Mouse (Mus musculus) forebrain, embryonic 15.5 days (tissue): ENCODE measurements around the gene Rpap3. TPM values are rescaled to one million over a fixed set of nuclear protein-coding genes. Genes with fewer than 3 reads are reported as not detected.

Experiments
- ATAC-seq: fragments of 200-750 bp; cut with Nextera tagmentation; replicated peaks from 2 replicates; pipeline ENCODE4 v1.8.0; 2017; ENCODE audit warnings: mild to moderate bottlenecking, moderate TSS enrichment, moderate library complexity
- H3K27ac ChIP-seq: fragments of 300-500 bp; sonication (generic); replicated peaks from 2 replicates; pipeline ENCODE4 v1.5.1; 2015; ENCODE audit warnings: mild to moderate bottlenecking, inconsistent platforms
- H3K27me3 ChIP-seq: fragments of 300-500 bp; sonication (generic); 2 replicates; pipeline ENCODE4 v1.6.1; 2015; ENCODE audit warnings: inconsistent platforms
- H3K36me3 ChIP-seq: fragments of 300-500 bp; sonication (generic); 2 replicates; pipeline ENCODE4 v1.6.1; 2015; ENCODE audit warnings: mild to moderate bottlenecking, inconsistent platforms
- H3K4me1 ChIP-seq: fragments of 300-500 bp; sonication (generic); 2 replicates; pipeline ENCODE4 v1.6.1; 2015; ENCODE audit warnings: inconsistent platforms
- H3K4me2 ChIP-seq: fragments of 300-500 bp; sonication (generic); replicated peaks from 2 replicates; pipeline ENCODE4 v1.6.1; 2015; ENCODE audit warnings: mild to moderate bottlenecking, inconsistent platforms
- H3K4me3 ChIP-seq: fragments of 300-500 bp; sonication (generic); 2 replicates; pipeline ENCODE4 v1.5.1; 2015; ENCODE audit warnings: mild to moderate bottlenecking, inconsistent platforms
- H3K9ac ChIP-seq: fragments of 300-500 bp; sonication (generic); replicated peaks from 2 replicates; pipeline ENCODE4 v1.6.1; 2015; ENCODE audit warnings: mild to moderate bottlenecking, inconsistent platforms
- H3K9me3 ChIP-seq: fragments of 300-500 bp; sonication (generic); 2 replicates; pipeline ENCODE4 v1.6.1; 2016; ENCODE audit warnings: inconsistent platforms
- WGBS: fragments of 180-500 bp; shearing (Covaris S2); methylation state at CpG from one replicate; pipeline ENCODE4 v1.1.7; 2015; ENCODE audit warnings: mixed read lengths; 5-methylcytosine and 5-hydroxymethylcytosine counted together
- polyA plus RNA-seq: library from polyadenylated mRNA; unstranded; fragments of >200 nt; fragmentation: Nextera tagmentation; extraction: Ambion mirVana; gene quantifications from 2 replicates; pipeline ENCODE4 v1.2.1, GENCODE M21; 2015

Rpap3 gene
- polyA plus RNA-seq, 1 experiment from 2014 or later = 32.7 TPM

DNA sequence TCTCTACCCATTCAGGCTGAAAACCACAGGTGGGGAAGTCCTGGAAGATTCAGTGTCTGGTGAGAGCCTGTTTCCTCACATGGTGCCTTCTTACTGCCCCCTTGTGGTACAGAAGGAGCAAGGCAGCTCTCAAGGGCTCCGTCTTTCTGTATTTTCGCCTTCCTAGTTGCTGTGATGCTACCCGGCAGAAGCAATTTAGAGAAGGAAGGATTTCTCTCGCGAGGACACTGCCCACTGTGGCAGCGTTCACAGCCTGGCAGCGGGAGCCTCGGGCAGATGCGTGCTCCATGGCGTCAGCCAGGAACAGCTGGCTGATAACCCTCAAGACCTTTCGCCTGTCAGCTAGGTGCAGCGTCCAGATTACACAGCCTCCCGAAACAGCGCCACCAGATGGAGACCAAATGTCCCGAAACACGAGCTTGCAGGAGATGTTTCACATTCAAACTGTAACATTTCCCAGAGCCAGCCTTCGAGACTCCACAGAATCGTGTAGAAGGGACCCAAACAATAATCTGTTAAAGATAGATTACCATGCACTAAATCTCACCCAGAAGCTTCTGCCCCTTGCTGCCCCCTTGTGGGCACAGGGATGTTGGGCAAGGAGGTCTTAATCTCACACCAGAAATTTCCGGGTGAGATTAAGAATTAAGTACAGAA is 41.7 kb downstream of the Rpap3 start:
- peak overlapping the region; percentile 89 for H3K27ac ChIP-seq
- H3K4me1 ChIP-seq = peaks cover 10% of the 10 kb centered on the region; the same call in 1 of the 2 replicates
- H3K4me2 ChIP-seq = peak overlapping the region; percentile 95
- H3K9ac ChIP-seq = peak overlapping the region; percentile 70
- 5% methylated on average over 19 of the region's 19 CpGs for WGBS
- peak overlapping the region; percentile 52 for H3K4me3 ChIP-seq
- no peaks in the 10 kb centered on the region for H3K27me3 ChIP-seq
- H3K36me3 ChIP-seq = no peaks in the 10 kb centered on the region
- H3K9me3 ChIP-seq = no peaks in the 10 kb centered on the region
- peak; percentile 69 for ATAC-seq

DNA sequence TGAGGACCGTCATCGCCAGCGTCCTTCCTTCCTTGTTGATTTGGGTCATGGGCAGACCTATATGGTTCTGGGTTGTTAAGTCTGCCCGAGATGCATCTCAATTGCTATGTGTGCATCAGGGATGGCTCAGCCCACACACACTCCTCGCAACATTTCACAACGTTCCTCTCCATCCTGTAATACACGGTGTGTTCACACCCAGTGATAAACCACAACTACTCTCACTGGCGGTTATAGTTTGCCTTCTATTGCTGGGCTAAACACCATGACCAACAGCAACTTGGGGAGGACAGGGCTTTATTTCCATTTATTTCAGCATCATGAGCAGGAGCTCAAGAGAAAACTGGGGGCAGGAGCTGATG is 46.9 kb downstream of the Rpap3 start:
- H3K4me1 ChIP-seq = no peaks in the 10 kb centered on the region
- H3K4me2 ChIP-seq = no peak overlapping the region
- ATAC-seq = no peak
- no peak overlapping the region for H3K4me3 ChIP-seq
- H3K36me3 ChIP-seq = no peaks in the 10 kb centered on the region
- H3K27ac ChIP-seq = no peak overlapping the region
- H3K27me3 ChIP-seq = no peaks in the 10 kb centered on the region
- no peak overlapping the region for H3K9ac ChIP-seq
- 94% methylated on average over 8 of the region's 8 CpGs for WGBS
- H3K9me3 ChIP-seq = no peaks in the 10 kb centered on the region

DNA sequence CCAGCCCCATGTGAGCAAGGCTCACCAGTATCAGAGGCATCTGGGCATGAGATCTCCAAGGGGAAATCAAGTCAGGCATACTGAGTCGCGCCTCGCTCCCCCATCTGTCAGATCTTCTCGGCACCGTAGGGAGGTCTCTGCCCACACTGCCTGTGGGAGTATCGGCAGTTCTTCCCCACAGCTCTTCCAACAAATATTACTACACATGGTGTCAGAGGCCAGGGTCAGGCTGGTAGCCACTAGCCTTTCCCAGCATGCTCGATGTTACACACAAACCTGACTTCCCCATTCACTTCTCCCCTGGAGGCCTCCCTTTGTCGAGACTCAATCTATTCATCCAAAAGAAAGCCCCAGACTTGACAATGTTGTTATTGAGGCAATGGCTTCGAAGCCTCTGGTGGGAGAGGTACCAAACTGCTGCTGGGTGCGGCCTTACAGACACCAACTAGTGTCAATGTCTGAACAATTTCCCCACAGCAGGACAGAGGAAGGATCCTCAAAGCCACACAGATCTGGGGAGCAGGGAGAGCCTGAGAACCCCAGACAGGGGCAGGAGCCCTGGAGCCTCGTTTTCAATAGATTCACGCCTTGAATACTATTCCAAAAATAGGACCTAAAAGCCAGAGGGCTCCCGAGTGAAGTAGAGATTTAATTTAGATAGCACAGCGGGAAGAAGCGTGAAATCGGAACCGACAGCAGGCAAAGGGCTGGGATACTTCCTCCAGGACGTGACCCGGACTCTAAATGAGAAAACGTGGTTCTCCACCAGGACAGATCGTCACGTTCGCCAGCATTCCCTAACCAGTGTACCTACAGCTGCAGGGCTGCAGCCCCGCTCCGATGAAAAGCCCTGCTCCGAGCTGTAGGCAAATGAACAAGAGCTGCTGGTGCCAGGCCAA is 47.5 kb downstream of the Rpap3 start:
- no peak overlapping the region for H3K9ac ChIP-seq
- no peak overlapping the region for H3K4me2 ChIP-seq
- no peaks in the 10 kb centered on the region for H3K9me3 ChIP-seq
- no peak overlapping the region for H3K4me3 ChIP-seq
- H3K36me3 ChIP-seq = no peaks in the 10 kb centered on the region
- no peaks in the 10 kb centered on the region for H3K27me3 ChIP-seq
- no peaks in the 10 kb centered on the region for H3K4me1 ChIP-seq
- H3K27ac ChIP-seq = no peak overlapping the region
- no peak for ATAC-seq
- WGBS = 62% methylated on average over 26 of the region's 26 CpGs

DNA sequence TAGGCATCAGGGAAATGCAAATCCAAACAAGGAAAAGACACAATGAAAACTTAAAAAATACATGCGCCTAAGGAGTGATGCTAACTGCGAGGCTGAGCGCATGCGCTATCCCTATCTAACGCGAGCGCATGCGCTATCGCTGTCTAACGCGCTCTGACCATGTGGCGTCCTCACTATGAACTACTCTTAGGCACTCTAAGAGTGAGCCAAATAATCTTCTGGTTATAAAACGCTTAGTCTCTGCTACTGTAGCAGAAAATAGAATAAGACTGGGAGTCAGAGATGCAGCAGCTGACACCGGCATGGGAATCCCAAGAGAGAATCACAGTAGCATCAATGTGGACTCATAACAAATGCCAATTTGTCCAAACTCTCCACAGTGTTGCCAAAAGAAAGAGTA is 48.2 kb downstream of the Rpap3 start:
- H3K4me3 ChIP-seq = no peak overlapping the region
- no peaks in the 10 kb centered on the region for H3K27me3 ChIP-seq
- H3K27ac ChIP-seq = no peak overlapping the region
- no peak for ATAC-seq
- 95% methylated on average over 14 of the region's 14 CpGs for WGBS
- H3K9ac ChIP-seq = no peak overlapping the region
- no peaks in the 10 kb centered on the region for H3K9me3 ChIP-seq
- H3K4me1 ChIP-seq = no peaks in the 10 kb centered on the region
- no peaks in the 10 kb centered on the region for H3K36me3 ChIP-seq
- H3K4me2 ChIP-seq = no peak overlapping the region

DNA sequence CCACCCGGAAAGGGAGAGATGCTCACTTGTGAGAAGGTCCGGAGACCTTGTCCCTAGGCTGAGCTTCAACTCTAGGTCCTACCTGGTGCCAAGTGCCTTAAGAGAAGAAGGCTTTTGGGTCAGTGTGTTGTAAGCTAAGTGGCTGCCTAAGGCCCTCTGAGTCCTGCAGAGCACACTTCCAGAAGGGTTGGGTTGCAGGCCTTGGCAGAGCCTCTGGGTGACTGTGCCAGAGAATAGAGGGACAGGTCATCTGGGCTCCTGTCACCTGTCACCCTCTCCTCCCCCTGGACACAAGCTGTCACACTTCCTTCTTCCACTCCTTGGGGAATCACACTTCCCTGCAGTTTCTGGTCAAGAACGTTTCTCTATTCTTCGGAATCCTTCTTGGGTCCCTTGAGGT is 55.9 kb downstream of the Rpap3 start:
- WGBS = 89% methylated on average over 4 of the region's 4 CpGs

DNA sequence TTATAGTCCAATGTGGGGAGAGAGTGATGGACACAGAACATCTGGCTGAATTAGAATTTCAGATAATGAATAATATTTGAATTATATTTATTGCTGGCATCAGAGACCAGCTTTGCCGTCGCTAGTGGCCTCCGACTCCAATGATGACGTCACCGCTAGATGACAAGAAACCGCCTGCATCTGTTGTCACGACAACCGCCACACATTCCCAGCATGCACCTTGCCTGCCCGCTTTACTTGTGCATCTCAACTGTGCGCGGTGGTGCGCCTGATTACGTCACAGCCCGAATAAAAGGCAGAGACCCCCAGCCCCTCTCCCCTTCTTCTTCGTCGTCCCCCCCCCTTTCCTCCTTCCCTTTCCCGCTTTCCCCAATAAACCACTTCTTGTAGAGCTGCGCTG is 57.4 kb downstream of the Rpap3 start:
- H3K4me3 ChIP-seq = no peak overlapping the region
- H3K36me3 ChIP-seq = no peaks in the 10 kb centered on the region
- H3K9me3 ChIP-seq = no peaks in the 10 kb centered on the region
- no peak overlapping the region for H3K9ac ChIP-seq
- H3K4me1 ChIP-seq = 0 out of 2 replicates have a peak, but pooled peaks cover 5% of the 10 kb centered on the region
- H3K27me3 ChIP-seq = no peaks in the 10 kb centered on the region
- 90% methylated on average over 18 of the region's 18 CpGs for WGBS
- no peak overlapping the region for H3K27ac ChIP-seq
- H3K4me2 ChIP-seq = no peak overlapping the region
- no peak for ATAC-seq

More for the DNA sequence above, 55.9 kb downstream of the Rpap3 start:
- Histone ChIP-seq H3K9ac (no peak overlapping the region), H3K4me1 (0 out of 2 replicates have a peak, but pooled peaks cover 5% of the 10 kb centered on the region), H3K27ac (no peak overlapping the region), H3K9me3 (no peaks in the 10 kb centered on the region), H3K4me3 (no peak overlapping the region), H3K27me3 (no peaks in the 10 kb centered on the region), H3K4me2 (no peak overlapping the region), H3K36me3 (no peaks in the 10 kb centered on the region)
- no peak for ATAC-seq

DNA sequence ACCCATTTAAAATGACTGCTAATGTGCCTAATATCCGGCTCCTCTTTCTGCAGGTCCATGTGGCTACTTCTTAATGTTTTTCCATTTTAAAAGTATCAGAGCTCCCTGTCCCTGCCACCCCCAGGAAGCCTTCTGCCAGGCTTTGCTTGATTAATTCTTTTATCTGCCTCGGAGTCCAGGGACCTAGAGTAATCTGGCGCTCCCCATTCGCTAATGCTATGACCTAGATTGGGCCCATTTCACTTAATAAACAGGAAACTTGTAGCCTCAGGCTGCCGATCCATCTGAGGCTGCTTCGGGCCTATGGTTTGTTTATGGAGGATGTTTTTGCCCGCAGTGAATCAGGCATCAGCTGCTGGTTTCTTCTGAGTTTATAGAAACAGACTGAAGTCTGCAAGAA is 59.2 kb downstream of the Rpap3 start:
- ATAC-seq = no peak
- H3K9me3 ChIP-seq = no peaks in the 10 kb centered on the region
- no peak overlapping the region for H3K9ac ChIP-seq
- 0 out of 2 replicates have a peak, but pooled peaks cover 5% of the 10 kb centered on the region for H3K4me1 ChIP-seq
- H3K4me3 ChIP-seq = no peak overlapping the region
- no peaks in the 10 kb centered on the region for H3K27me3 ChIP-seq
- no peak overlapping the region for H3K27ac ChIP-seq
- H3K36me3 ChIP-seq = no peaks in the 10 kb centered on the region
- 38% methylated on average over 7 of the region's 7 CpGs for WGBS
- H3K4me2 ChIP-seq = no peak overlapping the region

DNA sequence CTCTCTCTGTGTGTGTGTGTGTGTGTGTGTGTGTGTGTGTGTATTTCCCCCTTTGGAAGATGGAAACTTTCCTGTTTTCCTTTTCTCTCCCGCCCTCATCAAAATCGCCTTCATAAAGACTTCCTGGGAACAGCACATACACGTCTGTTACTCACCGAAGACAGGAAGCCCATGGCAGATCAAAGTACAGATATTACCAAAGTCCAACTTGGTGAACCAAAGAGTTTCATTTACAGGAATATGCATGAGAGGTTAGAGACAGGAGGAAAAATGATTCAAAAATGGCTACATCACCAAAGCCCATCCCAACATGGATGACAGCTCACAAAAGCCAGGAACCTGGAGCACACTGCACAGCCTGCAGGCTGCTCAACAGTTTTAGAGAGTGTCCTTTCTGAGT is 61.6 kb downstream of the Rpap3 start:
- Histone ChIP-seq H3K4me1 (0 out of 2 replicates have a peak, but pooled peaks cover 5% of the 10 kb centered on the region), H3K4me3 (no peak overlapping the region), H3K36me3 (no peaks in the 10 kb centered on the region), H3K9ac (no peak overlapping the region), H3K27ac (no peak overlapping the region), H3K9me3 (no peaks in the 10 kb centered on the region), H3K27me3 (no peaks in the 10 kb centered on the region), H3K4me2 (no peak overlapping the region)
- 93% methylated on average over 4 of the region's 4 CpGs for WGBS
- ATAC-seq = no peak

Other genes with a start within 250 kb of the Rpap3 start
- gene Endou, start 25.5 kb upstream of the Rpap3 start, polyA plus RNA-seq = 0.22 TPM in 1 of 2 replicates, not detected in the other
- 8.6 and 9.0 TPM in 2 replicates for gene Rapgef3, start 62.1 kb upstream of the Rpap3 start, polyA plus RNA-seq
- 64.9 and 66.6 TPM in 2 replicates for gene Slc48a1, start 72.7 kb upstream of the Rpap3 start, polyA plus RNA-seq
- 25.9 and 26.6 TPM in 2 replicates for gene Hdac7, start 138.7 kb upstream of the Rpap3 start, polyA plus RNA-seq
- 0.08 and 0.09 TPM in 2 replicates for gene Vdr, start 204.8 kb upstream of the Rpap3 start, polyA plus RNA-seq